Mouse (Mus musculus) testis, adult 2 months (tissue): ENCODE data around the gene Lhfpl5.

Source experiments
- CTCF ChIP-seq: fragments of 200-500 bp; IDR thresholded peaks from 2 replicates; pipeline ENCODE4 v1.5.1; 2012; ENCODE audit warnings: low read depth, mild to moderate bottlenecking, inconsistent platforms, low read length, moderate library complexity; ENCODE audit not compliant: control insufficient read depth, insufficient read depth, insufficient replicate concordance
- POLR2A ChIP-seq: fragments of 200-500 bp; IDR thresholded peaks from 2 replicates; pipeline ENCODE4 v1.6.1; 2012; ENCODE audit warnings: low read depth, mild to moderate bottlenecking, inconsistent platforms, low read length, moderate library complexity; ENCODE audit not compliant: control insufficient read depth

DNA sequence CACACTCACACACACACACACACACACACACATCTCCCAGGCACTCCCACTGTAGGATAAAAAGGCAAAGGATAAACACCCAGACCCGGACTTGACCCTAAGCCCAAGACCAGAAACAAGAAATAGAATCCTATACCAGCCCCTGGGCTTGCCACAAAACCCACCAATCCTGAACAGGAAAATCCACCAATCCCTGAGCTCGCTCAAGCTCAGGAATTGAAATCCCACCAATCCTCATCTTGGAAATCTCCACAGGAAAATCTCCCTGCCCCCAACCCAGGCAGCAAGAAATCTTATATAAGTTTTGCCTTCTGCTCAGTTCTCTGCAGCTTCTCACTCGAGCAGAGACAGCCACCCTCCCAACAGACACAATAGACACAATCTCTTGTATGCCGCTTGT is 46.3 kb upstream of the Lhfpl5 start:
- TF ChIP-seq CTCF (no peak), POLR2A (no peak)
